Mouse (Mus musculus) midbrain, embryonic 15.5 days (tissue): ENCODE measurements around the gene Ifngr2. TPM values are rescaled to one million over a fixed set of nuclear protein-coding genes. Genes with fewer than 3 reads are reported as not detected.

Experiments
- ATAC-seq: fragments of 200-750 bp; cut with Nextera tagmentation; replicated peaks from 2 replicates; pipeline ENCODE4 v1.8.0; 2017; ENCODE audit warnings: moderate TSS enrichment
- H3K27ac ChIP-seq: fragments of 300-500 bp; sonication (generic); 2 replicates; pipeline ENCODE4 v1.5.1; 2015; ENCODE audit warnings: mild to moderate bottlenecking, inconsistent platforms
- H3K27me3 ChIP-seq: fragments of 300-500 bp; sonication (generic); replicated peaks from 2 replicates; pipeline ENCODE4 v1.6.1; 2015; ENCODE audit warnings: inconsistent platforms
- H3K36me3 ChIP-seq: fragments of 300-500 bp; sonication (generic); replicated peaks from 2 replicates; pipeline ENCODE4 v1.6.1; 2015; ENCODE audit warnings: inconsistent platforms
- H3K4me1 ChIP-seq: fragments of 300-500 bp; sonication (generic); 2 replicates; pipeline ENCODE4 v1.6.1; 2015; ENCODE audit warnings: inconsistent platforms
- H3K4me2 ChIP-seq: fragments of 300-500 bp; sonication (generic); 2 replicates; pipeline ENCODE4 v1.6.1; 2015; ENCODE audit warnings: inconsistent platforms, mild to moderate bottlenecking, moderate library complexity
- H3K4me3 ChIP-seq: fragments of 300-500 bp; sonication (generic); 2 replicates; pipeline ENCODE4 v1.5.1; 2015; ENCODE audit warnings: mild to moderate bottlenecking, inconsistent platforms
- H3K9ac ChIP-seq: fragments of 300-500 bp; sonication (generic); 2 replicates; pipeline ENCODE4 v1.6.1; 2015; ENCODE audit warnings: mild to moderate bottlenecking, inconsistent platforms
- H3K9me3 ChIP-seq: fragments of 300-500 bp; sonication (generic); 2 replicates; pipeline ENCODE4 v1.6.1; 2016; ENCODE audit warnings: inconsistent platforms
- WGBS: fragments of 180-500 bp; shearing (Covaris S2); methylation state at CpG from one replicate; pipeline ENCODE4 v1.1.7; 2015; ENCODE audit warnings: mixed read lengths; 5-methylcytosine and 5-hydroxymethylcytosine counted together
- polyA plus RNA-seq: library from polyadenylated mRNA; unstranded; fragments of >200 nt; fragmentation: Nextera tagmentation; extraction: Ambion mirVana; gene quantifications from 2 replicates; pipeline ENCODE4 v1.2.1, GENCODE M21; 2015

Gene Ifngr2
- polyA plus RNA-seq, 1 experiment from 2014 or later = 94.2 TPM

- WGBS = 82% methylated on average over 15 of the region's 15 CpGs
- Histone ChIP-seq H3K4me3 (no peak overlapping the region), H3K9me3 (no peaks in the 10 kb centered on the region), H3K27ac (no peak overlapping the region), H3K9ac (no peak overlapping the region), H3K36me3 (0 out of 2 replicates have a peak, but pooled peaks cover 4% of the 10 kb centered on the region), H3K4me2 (no peak overlapping the region), H3K4me1 (0 out of 2 replicates have a peak, but pooled peaks cover 3% of the 10 kb centered on the region), H3K27me3 (no peaks in the 10 kb centered on the region)
- no peak for ATAC-seq
Observed at GRCm38 (mm10) chr16:91556659-91557058, 9.8 kb downstream of the Ifngr2 start.

- H3K9ac ChIP-seq = no peak overlapping the region
- no peak for ATAC-seq
- no peak overlapping the region for H3K4me3 ChIP-seq
- no peaks in the 10 kb centered on the region for H3K27me3 ChIP-seq
- 88% methylated on average over 7 of the region's 7 CpGs for WGBS
- H3K4me1 ChIP-seq = 0 out of 2 replicates have a peak, but pooled peaks cover 3% of the 10 kb centered on the region
- H3K9me3 ChIP-seq = no peaks in the 10 kb centered on the region
- H3K27ac ChIP-seq = no peak overlapping the region
- H3K4me2 ChIP-seq = no peak overlapping the region
- H3K36me3 ChIP-seq = 0 out of 2 replicates have a peak, but pooled peaks cover 4% of the 10 kb centered on the region
Observed at GRCm38 (mm10) chr16:91557214-91557613, 10.3 kb downstream of the Ifngr2 start.

DNA sequence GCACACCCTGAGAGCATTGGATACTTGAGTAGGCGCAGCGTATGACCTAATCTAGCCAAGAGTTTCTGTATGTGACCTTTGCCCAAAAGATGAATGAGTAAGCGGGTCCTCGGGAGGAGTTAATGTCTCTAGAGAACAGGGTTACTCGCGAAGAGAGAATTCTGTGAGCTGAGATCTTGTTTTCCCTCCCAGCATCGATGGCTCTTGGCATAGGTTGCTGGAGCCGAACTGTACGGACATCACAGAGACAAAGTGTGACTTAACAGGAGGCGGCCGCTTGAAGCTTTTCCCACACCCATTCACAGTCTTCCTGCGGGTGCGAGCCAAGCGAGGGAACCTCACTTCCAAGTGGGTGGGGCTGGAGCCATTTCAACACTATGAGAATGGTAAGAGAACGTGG is 10.8 kb downstream of the Ifngr2 start:
- WGBS = 92% methylated on average over 15 of the region's 15 CpGs
- no peak for ATAC-seq
- Histone ChIP-seq H3K36me3 (0 out of 2 replicates have a peak, but pooled peaks cover 4% of the 10 kb centered on the region), H3K4me3 (no peak overlapping the region), H3K9ac (no peak overlapping the region), H3K27ac (no peak overlapping the region), H3K27me3 (no peaks in the 10 kb centered on the region), H3K4me1 (0 out of 2 replicates have a peak, but pooled peaks cover 3% of the 10 kb centered on the region), H3K4me2 (no peak overlapping the region), H3K9me3 (no peaks in the 10 kb centered on the region)

GRCm38 (mm10) chr16:91561099-91561498 is 14.2 kb downstream of the Ifngr2 start:
- H3K27ac ChIP-seq = no peak overlapping the region
- 0 out of 2 replicates have a peak, but pooled peaks cover 10% of the 10 kb centered on the region for H3K36me3 ChIP-seq
- H3K9ac ChIP-seq = no peak overlapping the region
- 45% methylated on average over 9 of the region's 9 CpGs for WGBS
- no peaks in the 10 kb centered on the region for H3K27me3 ChIP-seq
- no peaks in the 10 kb centered on the region for H3K4me1 ChIP-seq
- H3K4me3 ChIP-seq = no peak overlapping the region
- H3K4me2 ChIP-seq = no peak overlapping the region
- no peaks in the 10 kb centered on the region for H3K9me3 ChIP-seq
- no peak for ATAC-seq

GRCm38 (mm10) chr16:91561541-91562457 is 14.9 kb downstream of the Ifngr2 start:
- Histone ChIP-seq H3K9me3 (no peaks in the 10 kb centered on the region), H3K27me3 (no peaks in the 10 kb centered on the region), H3K4me3 (no peak overlapping the region), H3K4me1 (no peaks in the 10 kb centered on the region), H3K36me3 (0 out of 2 replicates have a peak, but pooled peaks cover 10% of the 10 kb centered on the region), H3K9ac (no peak overlapping the region), H3K4me2 (no peak overlapping the region), H3K27ac (no peak overlapping the region)
- ATAC-seq = no peak
- 73% methylated on average over 38 of the region's 38 CpGs for WGBS

DNA sequence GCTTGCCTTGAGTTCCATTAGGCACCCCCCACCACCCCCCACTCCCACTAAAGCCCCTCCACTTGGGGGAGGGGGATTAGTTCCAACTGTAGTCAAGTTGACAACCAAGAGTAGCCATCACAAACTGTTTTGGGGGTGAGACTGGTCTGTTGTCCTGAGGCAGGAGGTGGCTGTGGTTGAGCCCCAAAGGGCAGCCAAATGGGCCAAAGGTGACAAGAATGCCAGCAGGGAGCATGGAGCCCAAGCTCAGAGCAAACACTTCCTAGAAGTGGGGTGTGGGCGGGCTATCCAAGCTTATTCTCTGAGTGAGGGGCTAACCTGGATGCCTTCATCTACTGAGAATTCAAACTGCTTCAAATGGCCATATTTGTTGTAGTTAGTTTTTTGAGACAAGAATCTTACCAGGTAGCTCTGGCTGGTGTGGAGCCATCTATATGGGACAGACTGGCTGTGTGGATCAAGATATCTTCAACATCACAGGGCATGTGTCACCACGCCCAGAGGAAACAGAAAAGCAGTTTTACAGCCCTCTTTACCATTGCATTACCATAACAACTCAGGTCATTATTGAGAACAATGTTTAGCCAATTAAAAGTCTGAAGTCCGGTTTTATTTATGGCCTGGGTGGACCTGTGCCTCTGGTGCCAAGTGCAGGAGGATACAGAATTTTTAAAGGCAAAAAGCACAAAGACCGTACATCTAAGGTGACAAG is 17.9 kb downstream of the Ifngr2 start:
- WGBS = 90% methylated on average over 4 of the region's 4 CpGs
- Histone ChIP-seq H3K9me3 (no peaks in the 10 kb centered on the region), H3K27me3 (no peaks in the 10 kb centered on the region), H3K4me1 (no peaks in the 10 kb centered on the region), H3K4me3 (no peak overlapping the region), H3K9ac (no peak overlapping the region), H3K4me2 (no peak overlapping the region), H3K36me3 (0 out of 2 replicates have a peak, but pooled peaks cover 6% of the 10 kb centered on the region), H3K27ac (no peak overlapping the region)
- no peak for ATAC-seq

DNA sequence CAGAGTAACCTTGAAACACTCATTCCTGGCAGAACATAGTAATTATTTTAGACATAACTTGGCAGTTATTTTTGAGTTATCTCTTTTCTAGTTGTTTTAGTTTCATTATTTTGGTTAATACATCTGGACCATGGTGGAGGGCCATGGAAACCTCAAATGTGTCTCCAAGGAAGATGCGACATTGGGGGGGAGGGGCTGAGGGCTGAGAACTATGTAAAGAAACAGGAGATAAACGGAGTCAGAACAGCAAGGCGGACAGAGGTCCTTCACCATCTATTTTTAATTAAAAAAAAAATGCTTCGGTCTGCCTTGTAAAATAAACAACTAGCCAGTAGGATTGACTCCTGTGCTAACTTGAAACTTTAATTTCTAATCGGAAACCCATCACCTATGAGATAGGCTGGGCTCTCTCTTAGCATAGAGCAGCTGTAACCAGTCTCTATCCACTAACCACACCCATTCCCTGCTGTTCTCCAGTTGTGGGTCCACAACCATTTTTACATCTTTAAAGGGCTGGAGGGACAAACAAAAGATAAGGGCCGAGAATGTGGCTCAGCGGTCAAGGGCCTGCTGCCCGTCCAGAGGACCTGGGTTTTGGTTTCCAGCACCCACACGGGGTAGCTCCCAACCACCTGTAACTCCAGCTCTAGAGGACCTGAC is 18.6 kb downstream of the Ifngr2 start:
- 76% methylated on average over 9 of the region's 9 CpGs for WGBS
- Histone ChIP-seq H3K4me3 (no peak overlapping the region), H3K36me3 (0 out of 2 replicates have a peak, but pooled peaks cover 6% of the 10 kb centered on the region), H3K27ac (no peak overlapping the region), H3K4me2 (no peak overlapping the region), H3K9ac (no peak overlapping the region), H3K27me3 (no peaks in the 10 kb centered on the region), H3K9me3 (no peaks in the 10 kb centered on the region), H3K4me1 (no peaks in the 10 kb centered on the region)
- ATAC-seq = no peak

DNA sequence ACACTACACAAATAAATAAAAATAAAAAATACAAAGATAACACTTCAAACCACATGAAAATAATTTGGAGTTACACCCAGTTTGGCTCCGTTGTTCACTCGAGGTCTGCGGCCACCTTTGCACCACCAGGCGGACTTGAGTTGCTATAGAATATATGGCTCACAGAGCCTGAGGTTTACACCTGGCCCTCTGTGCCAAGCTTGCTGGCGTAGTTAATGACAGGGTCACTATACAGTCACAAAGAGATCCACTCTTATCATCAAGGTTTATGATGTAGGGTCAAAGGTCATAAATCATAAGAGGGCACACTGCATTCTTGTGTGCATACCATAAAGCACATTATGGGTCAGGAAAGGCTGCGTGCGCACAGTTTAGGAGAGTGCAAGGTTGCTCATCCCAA is 19.1 kb downstream of the Ifngr2 start:
- no peak for ATAC-seq
- WGBS = 94% methylated on average over 7 of the region's 7 CpGs
- H3K27me3 ChIP-seq = no peaks in the 10 kb centered on the region
- H3K36me3 ChIP-seq = 0 out of 2 replicates have a peak, but pooled peaks cover 6% of the 10 kb centered on the region
- no peak overlapping the region for H3K4me2 ChIP-seq
- no peak overlapping the region for H3K9ac ChIP-seq
- no peaks in the 10 kb centered on the region for H3K4me1 ChIP-seq
- H3K9me3 ChIP-seq = no peaks in the 10 kb centered on the region
- no peak overlapping the region for H3K4me3 ChIP-seq
- H3K27ac ChIP-seq = no peak overlapping the region

- WGBS = 90% methylated on average over 10 of the region's 10 CpGs
- no peak overlapping the region for H3K4me2 ChIP-seq
- H3K9ac ChIP-seq = no peak overlapping the region
- no peak overlapping the region for H3K4me3 ChIP-seq
- H3K9me3 ChIP-seq = no peaks in the 10 kb centered on the region
- no peak for ATAC-seq
- H3K27me3 ChIP-seq = no peaks in the 10 kb centered on the region
- no peaks in the 10 kb centered on the region for H3K36me3 ChIP-seq
- H3K27ac ChIP-seq = no peak overlapping the region
- no peaks in the 10 kb centered on the region for H3K4me1 ChIP-seq
Observed at GRCm38 (mm10) chr16:91568960-91569359, 22.1 kb downstream of the Ifngr2 start.

- H3K27ac ChIP-seq = no peak overlapping the region
- no peaks in the 10 kb centered on the region for H3K36me3 ChIP-seq
- H3K27me3 ChIP-seq = no peaks in the 10 kb centered on the region
- no peak for ATAC-seq
- H3K4me3 ChIP-seq = no peak overlapping the region
- no peaks in the 10 kb centered on the region for H3K4me1 ChIP-seq
- no peaks in the 10 kb centered on the region for H3K9me3 ChIP-seq
- 78% methylated on average over 3 of the region's 3 CpGs for WGBS
- no peak overlapping the region for H3K4me2 ChIP-seq
- no peak overlapping the region for H3K9ac ChIP-seq
Observed at GRCm38 (mm10) chr16:91571105-91571504, 24.2 kb downstream of the Ifngr2 start.

- 73% methylated on average over 13 of the region's 13 CpGs for WGBS
- Histone ChIP-seq H3K4me3 (no peak overlapping the region), H3K27me3 (no peaks in the 10 kb centered on the region), H3K9ac (no peak overlapping the region), H3K4me1 (no peaks in the 10 kb centered on the region), H3K27ac (no peak overlapping the region), H3K36me3 (0 out of 2 replicates have a peak, but pooled peaks cover 4% of the 10 kb centered on the region), H3K4me2 (no peak overlapping the region), H3K9me3 (no peaks in the 10 kb centered on the region)
- ATAC-seq = no peak
Observed at GRCm38 (mm10) chr16:91575151-91575550, 28.3 kb downstream of the Ifngr2 start.
